Mouse (Mus musculus) embryonic facial prominence, embryonic 11.5 days (tissue): ENCODE results near the gene Filip1l. TPM values are rescaled to one million over a fixed set of nuclear protein-coding genes. Genes with fewer than 3 reads are reported as not detected.

Experiments
- ATAC-seq: fragments of 200-750 bp; cut with Nextera tagmentation; replicated peaks from 2 replicates; pipeline ENCODE4 v1.8.0; 2017; ENCODE audit warnings: low read depth; ENCODE audit not compliant: insufficient number of reproducible peaks, low FRiP score, low TSS enrichment
- DNase-seq: peaks from one replicate; pipeline ENCODE4 v3.0.0-alpha.2; 2015; ENCODE audit warnings: low spot score
- H3K27ac ChIP-seq: fragments of 300-500 bp; sonication (generic); replicated peaks from 2 replicates; pipeline ENCODE4 v1.5.1; 2014; ENCODE audit warnings: mild to moderate bottlenecking, low read depth, low read length, control low read depth
- H3K27me3 ChIP-seq: fragments of 300-500 bp; sonication (generic); 2 replicates; pipeline ENCODE4 v1.6.1; 2014; ENCODE audit warnings: mild to moderate bottlenecking, low read length, moderate library complexity, mixed read lengths; ENCODE audit not compliant: control insufficient read depth, insufficient read depth
- H3K36me3 ChIP-seq: fragments of 300-500 bp; sonication (generic); replicated peaks from 2 replicates; pipeline ENCODE4 v1.6.1; 2014; ENCODE audit warnings: low read depth, mild to moderate bottlenecking, low read length, moderate library complexity, mixed read lengths; ENCODE audit not compliant: control insufficient read depth, insufficient read depth
- H3K4me1 ChIP-seq: fragments of 300-500 bp; sonication (generic); 2 replicates; pipeline ENCODE4 v1.6.1; 2014; ENCODE audit warnings: low read length, mixed read lengths; ENCODE audit not compliant: control insufficient read depth, insufficient read depth
- H3K4me2 ChIP-seq: fragments of 300-500 bp; sonication (generic); 2 replicates; pipeline ENCODE4 v1.6.1; 2014; ENCODE audit warnings: low read depth, mild to moderate bottlenecking, control low read depth, low read length, moderate library complexity
- H3K4me3 ChIP-seq: fragments of 300-500 bp; sonication (generic); 2 replicates; pipeline ENCODE4 v1.5.1; 2014; ENCODE audit warnings: low read depth, low read length, control low read depth
- H3K9ac ChIP-seq: fragments of 300-500 bp; sonication (generic); replicated peaks from 2 replicates; pipeline ENCODE4 v1.6.1; 2014; ENCODE audit warnings: mild to moderate bottlenecking, control low read depth, low read length
- H3K9me3 ChIP-seq: fragments of 300-500 bp; sonication (generic); replicated peaks from 2 replicates; pipeline ENCODE4 v1.6.1; 2016; ENCODE audit warnings: mild to moderate bottlenecking, low read length, inconsistent platforms, mixed read lengths; ENCODE audit not compliant: control insufficient read depth
- WGBS: fragments of 180-500 bp; shearing (Covaris S2); extraction: QIAGEN DNeasy Blood & Tissue Kit; methylation state at CpG from one replicate; pipeline ENCODE4 v1.1.7; 2014; 5-methylcytosine and 5-hydroxymethylcytosine counted together
- polyA plus RNA-seq: library from polyadenylated mRNA; unstranded; fragments of >200 nt; fragmentation: Nextera tagmentation; extraction: Ambion mirVana; gene quantifications from 2 replicates; pipeline ENCODE4 v1.2.1, GENCODE M21; 2014

The Filip1l gene
- polyA plus RNA-seq, 1 experiment from 2014 or later, result 24.2 TPM

GRCm38 (mm10) chr16:57445096-57446094, 92.5 kb downstream of the Filip1l start:
- no peaks in the 10 kb centered on the region for H3K36me3 ChIP-seq
- no peak for DNase-seq
- no peaks in the 10 kb centered on the region for H3K9me3 ChIP-seq
- H3K27ac ChIP-seq, result no peak overlapping the region
- WGBS, result 59% methylated on average over 10 of the region's 10 CpGs
- no peak for ATAC-seq
- H3K4me3 ChIP-seq, result no peak overlapping the region
- no peaks in the 10 kb centered on the region for H3K4me1 ChIP-seq
- no peaks in the 10 kb centered on the region for H3K27me3 ChIP-seq
- no peak overlapping the region for H3K4me2 ChIP-seq
- H3K9ac ChIP-seq, result no peak overlapping the region

GRCm38 (mm10) chr16:57453009-57453408, 100.1 kb downstream of the Filip1l start:
- no peaks in the 10 kb centered on the region for H3K27me3 ChIP-seq
- H3K4me3 ChIP-seq, result no peak overlapping the region
- 76% methylated on average over 7 of the region's 7 CpGs for WGBS
- H3K4me1 ChIP-seq, result no peaks in the 10 kb centered on the region
- H3K9ac ChIP-seq, result no peak overlapping the region
- DNase-seq, result no peak
- ATAC-seq, result no peak
- H3K36me3 ChIP-seq, result no peaks in the 10 kb centered on the region
- no peak overlapping the region for H3K27ac ChIP-seq
- H3K9me3 ChIP-seq, result no peaks in the 10 kb centered on the region
- no peak overlapping the region for H3K4me2 ChIP-seq

GRCm38 (mm10) chr16:57454106-57454763, 101.3 kb downstream of the Filip1l start:
- DNase-seq (no peak), ATAC-seq (peak; percentile 62; the same call in 1 of the 2 replicates)
- Histone ChIP-seq H3K27me3 (no peaks in the 10 kb centered on the region), H3K4me3 (no peak overlapping the region), H3K36me3 (no peaks in the 10 kb centered on the region), H3K4me2 (no peak overlapping the region), H3K27ac (no peak overlapping the region), H3K4me1 (no peaks in the 10 kb centered on the region), H3K9ac (no peak overlapping the region), H3K9me3 (no peaks in the 10 kb centered on the region)
- WGBS, result 92% methylated on average over 8 of the region's 8 CpGs

- Histone ChIP-seq H3K4me3 (no peak overlapping the region), H3K9me3 (no peaks in the 10 kb centered on the region), H3K36me3 (no peaks in the 10 kb centered on the region), H3K9ac (no peak overlapping the region), H3K27ac (no peak overlapping the region), H3K27me3 (no peaks in the 10 kb centered on the region), H3K4me1 (no peaks in the 10 kb centered on the region), H3K4me2 (no peak overlapping the region)
- DNase-seq (no peak), ATAC-seq (no peak)
- WGBS, result 84% methylated on average over 3 of the region's 3 CpGs
Observed at GRCm38 (mm10) chr16:57455573-57455972, 102.7 kb downstream of the Filip1l start.

- ATAC-seq (no peak), DNase-seq (no peak)
- Histone ChIP-seq H3K27me3 (no peaks in the 10 kb centered on the region), H3K36me3 (no peaks in the 10 kb centered on the region), H3K9me3 (no peaks in the 10 kb centered on the region), H3K9ac (no peak overlapping the region), H3K4me1 (no peaks in the 10 kb centered on the region), H3K4me2 (no peak overlapping the region), H3K4me3 (no peak overlapping the region), H3K27ac (no peak overlapping the region)
- 48% methylated on average over 2 of the region's 2 CpGs for WGBS
Observed at GRCm38 (mm10) chr16:57456003-57456402, 103.1 kb downstream of the Filip1l start.

GRCm38 (mm10) chr16:57465386-57465913, 112.6 kb downstream of the Filip1l start:
- no peak for ATAC-seq
- WGBS, result 84% methylated on average over 9 of the region's 9 CpGs

GRCm38 (mm10) chr16:57469301-57469700, 116.4 kb downstream of the Filip1l start:
- H3K9ac ChIP-seq, result no peak overlapping the region
- WGBS, result 73% methylated on average over 4 of the region's 4 CpGs
- no peaks in the 10 kb centered on the region for H3K36me3 ChIP-seq
- DNase-seq (no peak), ATAC-seq (no peak)
- H3K27me3 ChIP-seq, result no peaks in the 10 kb centered on the region
- no peaks in the 10 kb centered on the region for H3K4me1 ChIP-seq
- H3K4me2 ChIP-seq, result no peak overlapping the region
- no peaks in the 10 kb centered on the region for H3K9me3 ChIP-seq
- H3K4me3 ChIP-seq, result no peak overlapping the region
- H3K27ac ChIP-seq, result no peak overlapping the region

More at GRCm38 (mm10) chr16:57465386-57465913, 112.6 kb downstream of the Filip1l start:
- no peaks in the 10 kb centered on the region for H3K36me3 ChIP-seq
- H3K27me3 ChIP-seq, result no peaks in the 10 kb centered on the region
- DNase-seq, result no peak
- no peak overlapping the region for H3K4me3 ChIP-seq
- no peaks in the 10 kb centered on the region for H3K9me3 ChIP-seq
- no peaks in the 10 kb centered on the region for H3K4me1 ChIP-seq
- no peak overlapping the region for H3K9ac ChIP-seq
- no peak overlapping the region for H3K4me2 ChIP-seq
- H3K27ac ChIP-seq, result no peak overlapping the region

GRCm38 (mm10) chr16:57469869-57470268, 117.0 kb downstream of the Filip1l start:
- Histone ChIP-seq H3K4me3 (no peak overlapping the region), H3K27ac (no peak overlapping the region), H3K36me3 (no peaks in the 10 kb centered on the region), H3K9me3 (no peaks in the 10 kb centered on the region), H3K4me1 (no peaks in the 10 kb centered on the region), H3K27me3 (no peaks in the 10 kb centered on the region), H3K4me2 (no peak overlapping the region), H3K9ac (no peak overlapping the region)
- no peak for ATAC-seq
- WGBS, result 74% methylated on average over 2 of the region's 2 CpGs
- DNase-seq, result no peak
